Mouse (Mus musculus) embryonic facial prominence, embryonic 13.5 days (tissue): Measurements from ENCODE around the gene Ube2b. TPM values are rescaled to one million over a fixed set of nuclear protein-coding genes. Genes with fewer than 3 reads are reported as not detected.

Source experiments
- ATAC-seq: fragments of 200-750 bp; cut with Nextera tagmentation; 2 replicates; pipeline ENCODE4 v1.8.0; 2017; ENCODE audit warnings: low read depth; ENCODE audit not compliant: insufficient number of reproducible peaks, insufficient read depth, low FRiP score, low TSS enrichment
- H3K27ac ChIP-seq: fragments of 300-500 bp; sonication (generic); 2 replicates; pipeline ENCODE4 v1.5.1; 2015; ENCODE audit warnings: moderate library complexity, mild to moderate bottlenecking, inconsistent platforms
- H3K27me3 ChIP-seq: fragments of 300-500 bp; sonication (generic); 2 replicates; pipeline ENCODE4 v1.6.1; 2015; ENCODE audit warnings: mild to moderate bottlenecking, inconsistent platforms
- H3K36me3 ChIP-seq: fragments of 300-500 bp; sonication (generic); 2 replicates; pipeline ENCODE4 v1.6.1; 2015; ENCODE audit warnings: mild to moderate bottlenecking, inconsistent platforms
- H3K4me1 ChIP-seq: fragments of 300-500 bp; sonication (generic); 2 replicates; pipeline ENCODE4 v1.6.1; 2015; ENCODE audit warnings: inconsistent platforms
- H3K4me2 ChIP-seq: fragments of 300-500 bp; sonication (generic); 2 replicates; pipeline ENCODE4 v1.6.1; 2015; ENCODE audit warnings: moderate library complexity, mild to moderate bottlenecking, inconsistent platforms
- H3K4me3 ChIP-seq: fragments of 300-500 bp; sonication (generic); 2 replicates; pipeline ENCODE4 v1.5.1; 2015; ENCODE audit warnings: mild to moderate bottlenecking, inconsistent platforms
- H3K9ac ChIP-seq: fragments of 300-500 bp; sonication (generic); 2 replicates; pipeline ENCODE4 v1.6.1; 2015; ENCODE audit warnings: mild to moderate bottlenecking, inconsistent platforms
- H3K9me3 ChIP-seq: fragments of 300-500 bp; sonication (generic); 2 replicates; pipeline ENCODE4 v1.6.1; 2016; ENCODE audit warnings: inconsistent platforms
- WGBS: fragments of 180-500 bp; shearing (Covaris S2); methylation state at CpG from one replicate; pipeline ENCODE4 v1.1.7; 2015; ENCODE audit warnings: mixed read lengths; 5-methylcytosine and 5-hydroxymethylcytosine counted together
- polyA plus RNA-seq: library from polyadenylated mRNA; unstranded; fragments of >200 nt; fragmentation: Nextera tagmentation; extraction: Ambion mirVana; gene quantifications from 2 replicates; pipeline ENCODE4 v1.2.1, GENCODE M21; 2015

Gene Ube2b
- polyA plus RNA-seq = 233 and 245 TPM in 2 replicates

- peak within 1 kb of the TSS; percentile 99 for H3K4me3 ChIP-seq
- peak within 1 kb of the TSS; percentile 81 for H3K4me2 ChIP-seq
- ATAC-seq = peak; percentile 77
- peak within 1 kb of the TSS; percentile 99 for H3K9ac ChIP-seq
- peaks cover 40% of the 10 kb centered on the region for H3K4me1 ChIP-seq
- H3K27me3 ChIP-seq = no peaks in the 10 kb centered on the region
- H3K36me3 ChIP-seq = peaks cover 27% of the 10 kb centered on the region
- H3K9me3 ChIP-seq = no peaks in the 10 kb centered on the region
- H3K27ac ChIP-seq = peak within 1 kb of the TSS; percentile 96
- WGBS = under 1% methylated on average over 63 of the region's 63 CpGs
Measured at GRCm38 (mm10) chr11:52000290-52000962, at the start of gene Ube2b. Gene Ube2b (minus strand): TSS chr11:52000762.

GRCm38 (mm10) chr11:52046446-52047165, 46.0 kb upstream of the Ube2b start:
- H3K4me1 ChIP-seq = no peaks in the 10 kb centered on the region
- H3K4me3 ChIP-seq = no peak overlapping the region
- H3K4me2 ChIP-seq = no peak overlapping the region
- H3K27me3 ChIP-seq = no peaks in the 10 kb centered on the region
- WGBS = 58% methylated on average over 4 of the region's 4 CpGs
- H3K9ac ChIP-seq = no peak overlapping the region
- ATAC-seq = no peak
- no peaks in the 10 kb centered on the region for H3K9me3 ChIP-seq
- no peaks in the 10 kb centered on the region for H3K36me3 ChIP-seq
- H3K27ac ChIP-seq = no peak overlapping the region

- H3K4me1 ChIP-seq = no peaks in the 10 kb centered on the region
- ATAC-seq = no peak
- no peak overlapping the region for H3K4me3 ChIP-seq
- H3K27me3 ChIP-seq = no peaks in the 10 kb centered on the region
- H3K4me2 ChIP-seq = no peak overlapping the region
- H3K9ac ChIP-seq = no peak overlapping the region
- H3K9me3 ChIP-seq = no peaks in the 10 kb centered on the region
- H3K36me3 ChIP-seq = no peaks in the 10 kb centered on the region
- no peak overlapping the region for H3K27ac ChIP-seq
Measured at GRCm38 (mm10) chr11:52044156-52044555, 43.6 kb upstream of the Ube2b start.

- no peak for ATAC-seq
Measured at GRCm38 (mm10) chr11:52043224-52043623, 42.7 kb upstream of the Ube2b start.

GRCm38 (mm10) chr11:52037659-52038058, 37.1 kb upstream of the Ube2b start:
- H3K27ac ChIP-seq = no peak overlapping the region
- H3K4me1 ChIP-seq = no peaks in the 10 kb centered on the region
- H3K9me3 ChIP-seq = no peaks in the 10 kb centered on the region
- no peak for ATAC-seq
- WGBS = 68% methylated on average over 3 of the region's 3 CpGs
- no peaks in the 10 kb centered on the region for H3K27me3 ChIP-seq
- no peak overlapping the region for H3K4me3 ChIP-seq
- H3K4me2 ChIP-seq = no peak overlapping the region
- 0 out of 2 replicates have a peak, but pooled peaks cover 3% of the 10 kb centered on the region for H3K36me3 ChIP-seq
- H3K9ac ChIP-seq = no peak overlapping the region

More at GRCm38 (mm10) chr11:52043224-52043623, 42.7 kb upstream of the Ube2b start:
- Histone ChIP-seq H3K4me2 (no peak overlapping the region), H3K9me3 (no peaks in the 10 kb centered on the region), H3K27ac (no peak overlapping the region), H3K9ac (no peak overlapping the region), H3K4me3 (no peak overlapping the region), H3K27me3 (no peaks in the 10 kb centered on the region), H3K4me1 (no peaks in the 10 kb centered on the region), H3K36me3 (no peaks in the 10 kb centered on the region)
- 85% methylated on average over 3 of the region's 3 CpGs for WGBS

GRCm38 (mm10) chr11:52035905-52036304, 35.3 kb upstream of the Ube2b start:
- no peak overlapping the region for H3K27ac ChIP-seq
- no peak for ATAC-seq
- H3K27me3 ChIP-seq = no peaks in the 10 kb centered on the region
- no peak overlapping the region for H3K4me2 ChIP-seq
- H3K9me3 ChIP-seq = no peaks in the 10 kb centered on the region
- no peak overlapping the region for H3K4me3 ChIP-seq
- 72% methylated on average over 3 of the region's 3 CpGs for WGBS
- H3K4me1 ChIP-seq = no peaks in the 10 kb centered on the region
- 0 out of 2 replicates have a peak, but pooled peaks cover 8% of the 10 kb centered on the region for H3K36me3 ChIP-seq
- no peak overlapping the region for H3K9ac ChIP-seq

GRCm38 (mm10) chr11:52033953-52034352, 33.4 kb upstream of the Ube2b start:
- Histone ChIP-seq H3K27ac (no peak overlapping the region), H3K27me3 (no peaks in the 10 kb centered on the region)
- ATAC-seq = no peak

GRCm38 (mm10) chr11:52032356-52032755, 31.8 kb upstream of the Ube2b start:
- no peak for ATAC-seq
- Histone ChIP-seq H3K27me3 (no peaks in the 10 kb centered on the region), H3K9me3 (no peaks in the 10 kb centered on the region), H3K36me3 (0 out of 2 replicates have a peak, but pooled peaks cover 8% of the 10 kb centered on the region), H3K4me1 (no peaks in the 10 kb centered on the region), H3K4me3 (no peak overlapping the region), H3K27ac (no peak overlapping the region), H3K4me2 (no peak overlapping the region), H3K9ac (no peak overlapping the region)
- WGBS = 71% methylated on average over 8 of the region's 8 CpGs

More at GRCm38 (mm10) chr11:52033953-52034352, 33.4 kb upstream of the Ube2b start:
- Histone ChIP-seq H3K4me1 (no peaks in the 10 kb centered on the region), H3K9ac (no peak overlapping the region), H3K4me2 (no peak overlapping the region), H3K9me3 (no peaks in the 10 kb centered on the region), H3K4me3 (no peak overlapping the region), H3K36me3 (0 out of 2 replicates have a peak, but pooled peaks cover 8% of the 10 kb centered on the region)
- 89% methylated on average over 1 of the region's 1 CpGs for WGBS

- no peak for ATAC-seq
- Histone ChIP-seq H3K9ac (no peak overlapping the region), H3K4me2 (no peak overlapping the region), H3K4me1 (no peaks in the 10 kb centered on the region), H3K9me3 (no peaks in the 10 kb centered on the region), H3K36me3 (peaks cover 6% of the 10 kb centered on the region; the same call in 1 of the 2 replicates), H3K4me3 (no peak overlapping the region), H3K27ac (no peak overlapping the region), H3K27me3 (no peaks in the 10 kb centered on the region)
- WGBS = 86% methylated on average over 9 of the region's 9 CpGs
Measured at GRCm38 (mm10) chr11:52018217-52018616, 17.7 kb upstream of the Ube2b start.

- peaks cover 3% of the 10 kb centered on the region; the same call in 1 of the 2 replicates for H3K36me3 ChIP-seq
- H3K4me1 ChIP-seq = no peaks in the 10 kb centered on the region
- H3K4me3 ChIP-seq = no peak overlapping the region
- no peak for ATAC-seq
- H3K27me3 ChIP-seq = no peaks in the 10 kb centered on the region
- no peak overlapping the region for H3K27ac ChIP-seq
- H3K9ac ChIP-seq = no peak overlapping the region
- no peaks in the 10 kb centered on the region for H3K9me3 ChIP-seq
- WGBS = 89% methylated on average over 5 of the region's 5 CpGs
- no peak overlapping the region for H3K4me2 ChIP-seq
Measured at GRCm38 (mm10) chr11:52011541-52011940, 11.0 kb upstream of the Ube2b start.

GRCm38 (mm10) chr11:52011011-52011410, 10.4 kb upstream of the Ube2b start:
- Histone ChIP-seq H3K9ac (no peak overlapping the region), H3K27ac (no peak overlapping the region), H3K9me3 (no peaks in the 10 kb centered on the region), H3K4me3 (no peak overlapping the region), H3K36me3 (peaks cover 3% of the 10 kb centered on the region; the same call in 1 of the 2 replicates), H3K4me2 (no peak overlapping the region), H3K27me3 (no peaks in the 10 kb centered on the region), H3K4me1 (0 out of 2 replicates have a peak, but pooled peaks cover 3% of the 10 kb centered on the region)
- ATAC-seq = no peak
- WGBS = 92% methylated on average over 11 of the region's 11 CpGs
